In the genomic region with DNA sequence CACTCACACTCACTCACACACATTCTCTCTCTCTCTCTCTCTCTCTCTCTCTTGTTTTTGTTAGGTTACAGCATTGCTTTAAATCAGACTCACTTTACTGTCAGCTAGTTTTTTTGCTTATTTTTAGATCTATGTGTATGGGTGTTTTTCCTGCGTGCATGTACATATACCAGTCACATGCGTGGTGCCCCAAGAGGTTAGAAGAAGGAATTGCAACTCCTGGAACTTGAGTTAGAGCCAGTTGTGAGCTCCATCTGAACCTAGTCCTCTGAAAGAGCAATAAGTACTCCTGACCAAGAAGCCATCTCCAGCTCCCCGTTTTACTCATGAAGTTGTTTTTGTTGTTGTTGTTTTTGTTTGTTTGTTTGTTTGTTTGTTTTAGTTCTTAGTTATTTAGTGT, we compare ENCODE assay signal across 8 mouse cellular contexts. TPM values are rescaled to one million over a fixed set of nuclear protein-coding genes. Genes with fewer than 3 reads are reported as not detected.
A peak's percentile ranks its signal among the peaks of the same experiment; 100 is the strongest.
DNase-seq lines count a peak whose midpoint lies in the region; ATAC-seq lines count a peak whose summit lies in the region.

No protein-coding gene starts in this region.

- ATAC-seq in granulocyte monocyte progenitor cell, adult 5-6 weeks (replicated peaks; ENCODE audit: poor library complexity, severe bottlenecking): peak; percentile 48; the same call in 1 of the 2 replicates
- no peak for ATAC-seq in forebrain, embryonic 12.5 days (ENCODE audit: low FRiP score)
- ATAC-seq in neural tube, embryonic 15.5 days (ENCODE audit: low FRiP score): no peak

- H3K9me3 ChIP-seq in forebrain, embryonic 12.5 days: no peaks in the 10 kb centered on the region
- H3K9me3 ChIP-seq in neural tube, embryonic 15.5 days (replicated peaks): no peaks in the 10 kb centered on the region

- no peaks in the 10 kb centered on the region for H3K4me1 ChIP-seq in forebrain, embryonic 12.5 days
- H3K4me1 ChIP-seq in neural tube, embryonic 15.5 days: no peaks in the 10 kb centered on the region

- H3K4me3 ChIP-seq in forebrain, embryonic 12.5 days (replicated peaks): no peak overlapping the region
- no peak overlapping the region for H3K4me3 ChIP-seq in neural tube, embryonic 15.5 days (replicated peaks)

- intact Hi-C loops in heart, postnatal 14 days (cut with DNase I): no loop called here

- no peaks in the 10 kb centered on the region for H3K27me3 ChIP-seq in forebrain, embryonic 12.5 days
- no peaks in the 10 kb centered on the region for H3K27me3 ChIP-seq in neural tube, embryonic 15.5 days (replicated peaks)

- DNase-seq in heart, adult 18-20 months: peak; percentile 7 to 31
- no peak for DNase-seq in heart, postnatal 14 days
- peak; percentile 69 for DNase-seq in thymus, postnatal 0 days (ENCODE audit: low spot score)
- no peak for DNase-seq in thymus, adult 18-20 months
- DNase-seq in thymus, postnatal 10 days (ENCODE audit: low spot score in 2 of 2): peak; percentile 25 to 48

- H3K9ac ChIP-seq in forebrain, embryonic 12.5 days: no peak overlapping the region
- H3K9ac ChIP-seq in neural tube, embryonic 15.5 days (replicated peaks): no peak overlapping the region

- no peak overlapping the region for H3K27ac ChIP-seq in forebrain, embryonic 12.5 days
- no peak overlapping the region for H3K27ac ChIP-seq in neural tube, embryonic 15.5 days (replicated peaks)

- H3K4me2 ChIP-seq in forebrain, embryonic 12.5 days: no peak overlapping the region
- H3K4me2 ChIP-seq in neural tube, embryonic 15.5 days: no peak overlapping the region

- WGBS in forebrain, embryonic 12.5 days: 81% methylated on average over 3 of the region's 3 CpGs
- WGBS in neural tube, embryonic 15.5 days: 79% methylated on average over 3 of the region's 3 CpGs

- peaks cover 27% of the 10 kb centered on the region for H3K36me3 ChIP-seq in forebrain, embryonic 12.5 days (replicated peaks)
- peaks cover 22% of the 10 kb centered on the region for H3K36me3 ChIP-seq in neural tube, embryonic 15.5 days

RNA-seq across cellular contexts. Expression of a gene that starts 24.0 kb away (rescaled TPM):
- total RNA-seq in heart, adult 18-20 months (2021): not detected
- not detected for total RNA-seq in heart, postnatal 14 days (2021)
- polyA plus RNA-seq in thymus, postnatal 0 days (2015; fragmentation: Nextera tagmentation; extraction: Ambion mirVana): 1.2 TPM in 2 replicates
- not detected in 2 replicates for total RNA-seq in granulocyte monocyte progenitor cell, adult 5-6 weeks (2014; fragmentation: Nextera tagmentation)
- not detected in 2 replicates for total RNA-seq in granulocyte monocyte progenitor cell, adult 5-6 weeks (2017)
- 0.61 and 1.2 TPM in 2 replicates for polyA plus RNA-seq in forebrain, embryonic 12.5 days (2016; fragmentation: Nextera tagmentation; extraction: Ambion mirVana)
- 1.2 and 1.9 TPM in 2 replicates for polyA plus RNA-seq in neural tube, embryonic 15.5 days (2015; fragmentation: Nextera tagmentation; extraction: Ambion mirVana)

RNA-seq across cellular contexts. Expression of a gene that starts 24.8 kb away (rescaled TPM):
- 10 to 100 TPM; 39.9 to 40.9 TPM for total RNA-seq in heart, adult 18-20 months (2021)
- total RNA-seq in heart, postnatal 14 days (2021): 10 to 100 TPM; 43.8 to 44.6 TPM
- 213 and 255 TPM in 2 replicates for polyA plus RNA-seq in thymus, postnatal 0 days (2015; fragmentation: Nextera tagmentation; extraction: Ambion mirVana)
- 104 and 105 TPM in 2 replicates for total RNA-seq in granulocyte monocyte progenitor cell, adult 5-6 weeks (2014; fragmentation: Nextera tagmentation)
- total RNA-seq in granulocyte monocyte progenitor cell, adult 5-6 weeks (2017): 84.1 and 107 TPM in 2 replicates
- 163 and 165 TPM in 2 replicates for polyA plus RNA-seq in forebrain, embryonic 12.5 days (2016; fragmentation: Nextera tagmentation; extraction: Ambion mirVana)
- 87.0 and 113 TPM in 2 replicates for polyA plus RNA-seq in neural tube, embryonic 15.5 days (2015; fragmentation: Nextera tagmentation; extraction: Ambion mirVana)

RNA-seq across cellular contexts. Expression of a gene that starts 24.9 kb away (rescaled TPM):
- 1 to 10 TPM in 1 of 2 experiments, under 1 TPM in 1; 0.12 to 1.1 TPM for total RNA-seq in heart, adult 18-20 months (2021)
- 1 to 10 TPM in 1 of 2 experiments, under 1 TPM in 1; 0.69 to 5.7 TPM for total RNA-seq in heart, postnatal 14 days (2021)
- polyA plus RNA-seq in thymus, postnatal 0 days (2015; fragmentation: Nextera tagmentation; extraction: Ambion mirVana): 53.7 and 63.6 TPM in 2 replicates
- 3.4 and 6.3 TPM in 2 replicates for total RNA-seq in granulocyte monocyte progenitor cell, adult 5-6 weeks (2014; fragmentation: Nextera tagmentation)
- total RNA-seq in granulocyte monocyte progenitor cell, adult 5-6 weeks (2017): 0.86 and 2.1 TPM in 2 replicates
- polyA plus RNA-seq in forebrain, embryonic 12.5 days (2016; fragmentation: Nextera tagmentation; extraction: Ambion mirVana): 4.9 and 5.2 TPM in 2 replicates
- 21.5 and 28.5 TPM in 2 replicates for polyA plus RNA-seq in neural tube, embryonic 15.5 days (2015; fragmentation: Nextera tagmentation; extraction: Ambion mirVana)

RNA-seq across cellular contexts. Expression of a gene that starts 39.7 kb away (rescaled TPM):
- 10 to 100 TPM; 11.0 to 12.6 TPM for total RNA-seq in heart, adult 18-20 months (2021)
- 10 to 100 TPM; 13.8 to 16.9 TPM for total RNA-seq in heart, postnatal 14 days (2021)
- 66.7 and 72.9 TPM in 2 replicates for polyA plus RNA-seq in thymus, postnatal 0 days (2015; fragmentation: Nextera tagmentation; extraction: Ambion mirVana)
- total RNA-seq in granulocyte monocyte progenitor cell, adult 5-6 weeks (2014; fragmentation: Nextera tagmentation): 52.2 and 56.5 TPM in 2 replicates
- 22.4 and 33.3 TPM in 2 replicates for total RNA-seq in granulocyte monocyte progenitor cell, adult 5-6 weeks (2017)
- 83.0 and 88.7 TPM in 2 replicates for polyA plus RNA-seq in forebrain, embryonic 12.5 days (2016; fragmentation: Nextera tagmentation; extraction: Ambion mirVana)
- polyA plus RNA-seq in neural tube, embryonic 15.5 days (2015; fragmentation: Nextera tagmentation; extraction: Ambion mirVana): 81.1 and 89.4 TPM in 2 replicates

RNA-seq across cellular contexts. Expression of a gene that starts 39.8 kb away (rescaled TPM):
- 1 to 10 TPM; 7.3 to 7.8 TPM for total RNA-seq in heart, adult 18-20 months (2021)
- 1 to 10 TPM; 7.8 to 9.1 TPM for total RNA-seq in heart, postnatal 14 days (2021)
- polyA plus RNA-seq in thymus, postnatal 0 days (2015; fragmentation: Nextera tagmentation; extraction: Ambion mirVana): 20.5 and 22.4 TPM in 2 replicates
- total RNA-seq in granulocyte monocyte progenitor cell, adult 5-6 weeks (2014; fragmentation: Nextera tagmentation): 7.0 and 13.9 TPM in 2 replicates
- 5.9 and 13.3 TPM in 2 replicates for total RNA-seq in granulocyte monocyte progenitor cell, adult 5-6 weeks (2017)
- polyA plus RNA-seq in forebrain, embryonic 12.5 days (2016; fragmentation: Nextera tagmentation; extraction: Ambion mirVana): 28.9 and 32.5 TPM in 2 replicates
- polyA plus RNA-seq in neural tube, embryonic 15.5 days (2015; fragmentation: Nextera tagmentation; extraction: Ambion mirVana): 47.9 and 59.6 TPM in 2 replicates

Comparison
In these comparisons a context has a peak if more than half of its experiments do, and no peak if none do; other contexts are left out.
1. DNase-seq: peak in heart, adult 18-20 months (2 of 2), thymus, postnatal 0 days (single experiment) and thymus, postnatal 10 days (2 of 2); none in heart, postnatal 14 days (0 of 2) and thymus, adult 18-20 months (0 of 2).